Mouse (Mus musculus) forebrain, embryonic 14.5 days (tissue): ENCODE measurements around the gene Rgs6. TPM values are rescaled to one million over a fixed set of nuclear protein-coding genes. Genes with fewer than 3 reads are reported as not detected.

Experiments used
- ATAC-seq: fragments of 200-750 bp; cut with Nextera tagmentation; 2 replicates; pipeline ENCODE4 v1.8.0; 2017; ENCODE audit warnings: mild to moderate bottlenecking, moderate library complexity
- DNase-seq: peaks from one replicate; pipeline ENCODE4 v3.0.0-alpha.2; 2015; ENCODE audit warnings: low spot score
- H3K27ac ChIP-seq: fragments of 300-500 bp; sonication (generic); 2 replicates; pipeline ENCODE4 v1.5.1; 2014; ENCODE audit warnings: low read depth, mild to moderate bottlenecking, control low read depth, low read length, moderate library complexity
- H3K27me3 ChIP-seq: fragments of 300-500 bp; sonication (generic); replicated peaks from 2 replicates; pipeline ENCODE4 v1.6.1; 2014; ENCODE audit warnings: low read length, control low read depth, mixed read lengths; ENCODE audit not compliant: control insufficient read depth, insufficient read depth
- H3K36me3 ChIP-seq: fragments of 300-500 bp; sonication (generic); 2 replicates; pipeline ENCODE4 v1.6.1; 2014; ENCODE audit warnings: low read length, control low read depth; ENCODE audit not compliant: control insufficient read depth, insufficient read depth
- H3K4me1 ChIP-seq: fragments of 300-500 bp; sonication (generic); 2 replicates; pipeline ENCODE4 v1.6.1; 2014; ENCODE audit warnings: antibody characterized with exemption, low read length, control low read depth; ENCODE audit not compliant: control insufficient read depth, insufficient read depth
- H3K4me2 ChIP-seq: fragments of 300-500 bp; sonication (generic); 2 replicates; pipeline ENCODE4 v1.6.1; 2014; ENCODE audit warnings: mild to moderate bottlenecking, control low read depth, low read length
- H3K4me3 ChIP-seq: fragments of 300-500 bp; sonication (generic); 2 replicates; pipeline ENCODE4 v1.5.1; 2014; ENCODE audit warnings: low read depth, low read length, control low read depth
- H3K9ac ChIP-seq: fragments of 300-500 bp; sonication (generic); 2 replicates; pipeline ENCODE4 v1.6.1; 2014; ENCODE audit warnings: mild to moderate bottlenecking, low read length, control low read depth, moderate library complexity
- H3K9me3 ChIP-seq: fragments of 300-500 bp; sonication (generic); replicated peaks from 2 replicates; pipeline ENCODE4 v1.6.1; 2016; ENCODE audit warnings: low read length, control low read depth, mixed read lengths; ENCODE audit not compliant: control insufficient read depth
- WGBS: fragments of 180-500 bp; shearing (Covaris S2); extraction: QIAGEN DNeasy Blood & Tissue Kit; methylation state at CpG from one replicate; pipeline ENCODE4 v1.1.7; 2014; 5-methylcytosine and 5-hydroxymethylcytosine counted together
- polyA plus RNA-seq: library from polyadenylated mRNA; unstranded; fragments of >200 nt; fragmentation: Nextera tagmentation; extraction: Ambion mirVana; gene quantifications from 2 replicates; pipeline ENCODE4 v1.2.1, GENCODE M21; 2014

Rgs6 gene
- polyA plus RNA-seq, 1 experiment from 2014 or later = 5.0 TPM

DNA sequence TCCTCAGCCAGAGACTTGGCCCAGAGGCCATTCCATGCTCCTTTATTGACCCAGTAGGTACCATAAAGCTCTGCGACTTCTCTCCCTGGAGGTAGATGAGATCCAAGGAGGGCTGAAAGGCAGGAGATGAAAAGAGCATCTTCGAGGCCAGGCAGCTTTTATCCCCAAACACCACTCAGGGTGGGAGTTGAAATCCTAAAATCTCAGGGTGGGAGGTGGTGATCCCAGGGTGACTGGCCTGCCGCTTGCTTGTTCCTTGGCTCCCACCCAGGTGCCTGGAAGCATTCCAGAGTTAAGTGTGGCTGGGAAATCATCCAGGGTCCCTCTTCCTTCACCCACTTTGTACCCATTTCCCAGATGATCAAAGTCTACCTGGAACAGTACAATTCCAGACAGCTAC lies 525.9 kb downstream of the Rgs6 start:
- 66% methylated on average over 3 of the region's 3 CpGs for WGBS

GRCm38 (mm10) chr12:83114396-83115053 lies 526.4 kb downstream of the Rgs6 start:
- H3K27ac ChIP-seq = no peak overlapping the region
- H3K4me1 ChIP-seq = peaks cover 3% of the 10 kb centered on the region; the same call in 1 of the 2 replicates
- ATAC-seq (peak; percentile 51; the same call in 1 of the 2 replicates), DNase-seq (peak; percentile 82)
- H3K4me3 ChIP-seq = no peak overlapping the region
- no peaks in the 10 kb centered on the region for H3K27me3 ChIP-seq
- H3K36me3 ChIP-seq = no peaks in the 10 kb centered on the region
- no peak overlapping the region for H3K9ac ChIP-seq
- no peaks in the 10 kb centered on the region for H3K9me3 ChIP-seq
- H3K4me2 ChIP-seq = no peak overlapping the region
- 44% methylated on average over 5 of the region's 5 CpGs for WGBS

More for the DNA sequence above, 525.9 kb downstream of the Rgs6 start:
- no peaks in the 10 kb centered on the region for H3K27me3 ChIP-seq
- no peak overlapping the region for H3K27ac ChIP-seq
- no peaks in the 10 kb centered on the region for H3K9me3 ChIP-seq
- H3K9ac ChIP-seq = no peak overlapping the region
- H3K4me1 ChIP-seq = peaks cover 3% of the 10 kb centered on the region; the same call in 1 of the 2 replicates
- H3K4me3 ChIP-seq = no peak overlapping the region
- ATAC-seq (no peak), DNase-seq (no peak)
- H3K36me3 ChIP-seq = no peaks in the 10 kb centered on the region
- no peak overlapping the region for H3K4me2 ChIP-seq

DNA sequence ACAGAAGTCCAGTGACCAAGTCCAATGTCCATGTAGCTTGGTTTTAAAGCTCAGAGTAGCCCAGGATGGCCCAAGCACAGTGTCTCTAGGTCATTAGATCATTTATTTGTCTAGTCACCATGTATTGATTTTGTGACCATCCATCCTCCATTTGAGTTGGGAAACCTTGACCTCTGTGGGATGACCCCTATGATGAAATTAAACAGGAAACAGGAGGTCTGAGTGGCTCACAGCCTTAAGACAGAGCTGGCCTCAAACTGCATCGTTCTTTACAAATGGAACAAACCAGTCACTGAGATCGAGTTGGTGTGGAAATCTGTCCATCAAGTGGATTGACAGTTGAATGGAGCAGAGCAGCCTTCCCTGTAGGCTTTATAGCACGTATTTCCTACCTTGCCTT lies 536.0 kb downstream of the Rgs6 start:
- H3K27me3 ChIP-seq = no peaks in the 10 kb centered on the region
- H3K9ac ChIP-seq = no peak overlapping the region
- DNase-seq = no peak
- H3K9me3 ChIP-seq = no peaks in the 10 kb centered on the region
- no peaks in the 10 kb centered on the region for H3K36me3 ChIP-seq
- no peak overlapping the region for H3K27ac ChIP-seq
- no peak for ATAC-seq
- H3K4me2 ChIP-seq = no peak overlapping the region
- WGBS = 63% methylated on average over 3 of the region's 3 CpGs
- no peaks in the 10 kb centered on the region; the same call in 1 of the 2 replicates for H3K4me1 ChIP-seq
- no peak overlapping the region for H3K4me3 ChIP-seq

DNA sequence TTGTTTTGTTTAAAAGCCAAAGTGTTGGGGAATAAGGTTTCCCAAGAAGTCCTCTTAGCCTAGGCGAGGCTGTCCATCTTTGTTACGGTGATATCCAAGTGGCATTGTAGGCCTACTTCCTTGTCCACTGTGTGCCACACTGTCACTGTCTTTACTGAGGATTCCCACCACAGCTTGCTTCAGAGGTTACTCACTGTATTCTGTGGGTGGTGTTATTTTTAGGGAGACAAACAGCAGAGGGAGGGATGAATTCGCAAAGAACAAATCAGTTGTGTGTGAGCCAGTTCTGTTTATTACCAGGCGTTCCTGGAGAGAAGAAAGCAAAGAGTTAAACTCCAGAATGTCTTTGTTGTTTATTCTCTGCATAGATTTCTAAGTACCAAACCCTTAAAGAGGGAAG lies 537.2 kb downstream of the Rgs6 start:
- Histone ChIP-seq H3K4me3 (no peak overlapping the region), H3K27ac (no peak overlapping the region), H3K27me3 (no peaks in the 10 kb centered on the region), H3K36me3 (no peaks in the 10 kb centered on the region), H3K9me3 (no peaks in the 10 kb centered on the region), H3K9ac (no peak overlapping the region), H3K4me1 (no peaks in the 10 kb centered on the region; the same call in 1 of the 2 replicates), H3K4me2 (no peak overlapping the region)
- WGBS = 86% methylated on average over 4 of the region's 4 CpGs
- DNase-seq (no peak), ATAC-seq (no peak)

- H3K36me3 ChIP-seq = no peaks in the 10 kb centered on the region
- H3K4me2 ChIP-seq = no peak overlapping the region
- ATAC-seq (no peak), DNase-seq (no peak)
- no peak overlapping the region for H3K27ac ChIP-seq
- no peaks in the 10 kb centered on the region for H3K27me3 ChIP-seq
- H3K9ac ChIP-seq = no peak overlapping the region
- H3K4me3 ChIP-seq = no peak overlapping the region
- H3K9me3 ChIP-seq = no peaks in the 10 kb centered on the region
- no peaks in the 10 kb centered on the region; the same call in 1 of the 2 replicates for H3K4me1 ChIP-seq
- WGBS = 67% methylated on average over 7 of the region's 7 CpGs
Observed at GRCm38 (mm10) chr12:83126923-83127322, 538.8 kb downstream of the Rgs6 start.

GRCm38 (mm10) chr12:83127955-83128354 lies 539.9 kb downstream of the Rgs6 start:
- no peaks in the 10 kb centered on the region for H3K9me3 ChIP-seq
- no peak overlapping the region for H3K4me2 ChIP-seq
- 72% methylated on average over 6 of the region's 6 CpGs for WGBS
- H3K4me3 ChIP-seq = no peak overlapping the region
- H3K9ac ChIP-seq = no peak overlapping the region
- H3K27ac ChIP-seq = no peak overlapping the region
- ATAC-seq = no peak
- DNase-seq = no peak
- no peaks in the 10 kb centered on the region for H3K27me3 ChIP-seq
- no peaks in the 10 kb centered on the region; the same call in 1 of the 2 replicates for H3K4me1 ChIP-seq
- H3K36me3 ChIP-seq = no peaks in the 10 kb centered on the region

GRCm38 (mm10) chr12:83128606-83129005 lies 540.5 kb downstream of the Rgs6 start:
- Histone ChIP-seq H3K27ac (no peak overlapping the region), H3K9me3 (no peaks in the 10 kb centered on the region), H3K4me1 (no peaks in the 10 kb centered on the region; the same call in 1 of the 2 replicates), H3K4me3 (no peak overlapping the region), H3K36me3 (no peaks in the 10 kb centered on the region), H3K27me3 (no peaks in the 10 kb centered on the region), H3K9ac (no peak overlapping the region), H3K4me2 (no peak overlapping the region)
- 79% methylated on average over 3 of the region's 3 CpGs for WGBS
- DNase-seq = no peak
- no peak for ATAC-seq

- no peak overlapping the region for H3K4me2 ChIP-seq
- no peaks in the 10 kb centered on the region for H3K36me3 ChIP-seq
- DNase-seq (peak; percentile 41), ATAC-seq (no peak)
- H3K27me3 ChIP-seq = no peaks in the 10 kb centered on the region
- no peak overlapping the region for H3K9ac ChIP-seq
- no peak overlapping the region for H3K4me3 ChIP-seq
- no peak overlapping the region for H3K27ac ChIP-seq
- no peaks in the 10 kb centered on the region; the same call in 1 of the 2 replicates for H3K4me1 ChIP-seq
- no peaks in the 10 kb centered on the region for H3K9me3 ChIP-seq
- 40% methylated on average over 4 of the region's 4 CpGs for WGBS
Observed at GRCm38 (mm10) chr12:83131405-83131804, 543.3 kb downstream of the Rgs6 start.

GRCm38 (mm10) chr12:83133827-83134226 lies 545.7 kb downstream of the Rgs6 start:
- Histone ChIP-seq H3K36me3 (no peaks in the 10 kb centered on the region), H3K4me3 (no peak overlapping the region), H3K4me1 (no peaks in the 10 kb centered on the region), H3K27me3 (no peaks in the 10 kb centered on the region), H3K9me3 (no peaks in the 10 kb centered on the region), H3K4me2 (no peak overlapping the region), H3K9ac (no peak overlapping the region), H3K27ac (no peak overlapping the region)
- 72% methylated on average over 6 of the region's 6 CpGs for WGBS
- DNase-seq (peak; percentile 53), ATAC-seq (no peak)
